Mouse (Mus musculus) MEL (cell line): ENCODE measurements around the gene Ddt. TPM values are rescaled to one million over a fixed set of nuclear protein-coding genes. Genes with fewer than 3 reads are reported as not detected.

Experiments used
- DNase-seq: peaks from one replicate; pipeline ENCODE4 v3.0.0; 2011; ENCODE audit warnings: low read depth, low spot score
- H3K27ac ChIP-seq: 2 replicates; pipeline ENCODE4 v1.5.1; 2012; ENCODE audit warnings: low read depth, mild to moderate bottlenecking, control low read depth, low read length, moderate library complexity; ENCODE audit not compliant: control insufficient read depth
- H3K27me3 ChIP-seq, 2 experiments: fragments of 150-350 bp in 1 of 2; sonication (generic) in 1 of 2; 2 replicates each; pipeline ENCODE4 v1.6.1; 2012; ENCODE audit warnings: low read length in 2 of 2, mild to moderate bottlenecking in 2 of 2, improper control_type of control experiment in 1 of 2, moderate library complexity in 1 of 2; ENCODE audit not compliant: insufficient read depth in 2 of 2, control insufficient read depth in 1 of 2
- H3K36me3 ChIP-seq, 2 experiments: 2 replicates each; pipeline ENCODE4 v1.6.1; 2012 to 2014; ENCODE audit warnings: low read length in 2 of 2, improper control_type of control experiment in 1 of 2, inconsistent platforms in 1 of 2, mild to moderate bottlenecking in 1 of 2; ENCODE audit not compliant: insufficient read depth in 2 of 2, control insufficient read depth in 1 of 2
- H3K4me1 ChIP-seq, 2 experiments: fragments of 150-350 bp in 1 of 2; sonication (generic) in 1 of 2; 2 replicates each; pipeline ENCODE4 v1.6.1; 2012; ENCODE audit warnings: low read length in 2 of 2, improper control_type of control experiment in 1 of 2, mild to moderate bottlenecking in 1 of 2; ENCODE audit not compliant: insufficient read depth in 2 of 2, control insufficient read depth in 1 of 2
- H3K4me3 ChIP-seq, 2 experiments: fragments of 150-350 bp in 1 of 2; sonication (generic) in 1 of 2; 2 replicates each; pipeline ENCODE4 v1.5.1; 2012; ENCODE audit warnings: low read depth in 2 of 2, low read length in 2 of 2, mild to moderate bottlenecking in 2 of 2, moderate library complexity in 2 of 2, control low read depth in 1 of 2, improper control_type of control experiment in 1 of 2; ENCODE audit not compliant: control insufficient read depth in 1 of 2, insufficient read depth in 1 of 2
- H3K79me2 ChIP-seq: 2 replicates; pipeline ENCODE4 v1.6.1; 2012; ENCODE audit warnings: mild to moderate bottlenecking, low read length, moderate library complexity; ENCODE audit not compliant: control insufficient read depth, poor library complexity, insufficient read depth
- H3K9ac ChIP-seq: 2 replicates; pipeline ENCODE4 v1.6.1; 2012; ENCODE audit warnings: low read depth, mild to moderate bottlenecking, control low read depth, low read length, moderate library complexity; ENCODE audit not compliant: control insufficient read depth, poor library complexity, severe bottlenecking
- H3K9me3 ChIP-seq: fragments of 150-350 bp; sonication (generic); replicated peaks from 2 replicates; pipeline ENCODE4 v1.6.1; 2012; ENCODE audit warnings: mild to moderate bottlenecking, low read length, improper control_type of control experiment, moderate library complexity; ENCODE audit not compliant: insufficient read depth
- CTCF ChIP-seq, 3 experiments: IDR thresholded peaks in 2 of 3; conservative IDR thresholded peaks in 1 of 3; 2 replicates each; pipeline ENCODE4 v1.5.1; 2011 to 2012; ENCODE audit warnings: low read length in 3 of 3, low read depth in 2 of 3, mild to moderate bottlenecking in 2 of 3, improper control_type of control experiment in 1 of 3, inconsistent platforms in 1 of 3, mixed read lengths in 1 of 3, moderate library complexity in 1 of 3; ENCODE audit not compliant: control insufficient read depth in 1 of 3, insufficient read depth in 1 of 3, poor library complexity in 1 of 3, severe bottlenecking in 1 of 3
- ELF1 ChIP-seq: IDR thresholded peaks from 2 replicates; pipeline ENCODE4 v1.6.1; 2014; ENCODE audit warnings: low read depth, mild to moderate bottlenecking, inconsistent platforms, low read length, improper control_type of control experiment, moderate library complexity
- ETS1 ChIP-seq: IDR thresholded peaks from 2 replicates; pipeline ENCODE4 v1.6.1; 2012; ENCODE audit warnings: low read depth, mild to moderate bottlenecking, inconsistent platforms, low read length, improper control_type of control experiment, moderate library complexity
- GABPA ChIP-seq: IDR thresholded peaks from 2 replicates; pipeline ENCODE4 v1.6.1; 2012; ENCODE audit warnings: low read depth, mild to moderate bottlenecking, inconsistent platforms, low read length, improper control_type of control experiment, moderate library complexity
- JUND ChIP-seq: IDR thresholded peaks from 2 replicates; pipeline ENCODE4 v1.6.1; 2011; ENCODE audit warnings: low read depth, mild to moderate bottlenecking, improper control_type of control experiment, low read length
- MAFK ChIP-seq: IDR thresholded peaks from 2 replicates; pipeline ENCODE4 v1.6.1; 2011; ENCODE audit warnings: low read depth, mild to moderate bottlenecking, low read length, improper control_type of control experiment, borderline replicate concordance
- MXI1 ChIP-seq: IDR thresholded peaks from 2 replicates; pipeline ENCODE4 v1.6.1; 2011; ENCODE audit warnings: mild to moderate bottlenecking, low read depth, low read length, improper control_type of control experiment
- MYB ChIP-seq: IDR thresholded peaks from 2 replicates; pipeline ENCODE4 v1.6.1; 2011; ENCODE audit warnings: mild to moderate bottlenecking, low read depth, low read length, improper control_type of control experiment
- MYC ChIP-seq: IDR thresholded peaks from 2 replicates; pipeline ENCODE4 v1.6.1; 2011; ENCODE audit warnings: low read depth, mild to moderate bottlenecking, low read length, improper control_type of control experiment, moderate library complexity
- NELFE ChIP-seq: IDR thresholded peaks from 2 replicates; pipeline ENCODE4 v1.6.1; 2011; ENCODE audit warnings: low read depth, low read length, improper control_type of control experiment
- NRF1 ChIP-seq: IDR thresholded peaks from 2 replicates; pipeline ENCODE4 v1.6.1; 2014; ENCODE audit warnings: low read depth, mild to moderate bottlenecking, inconsistent platforms, low read length, improper control_type of control experiment, moderate library complexity; ENCODE audit not compliant: poor library complexity, insufficient read depth, severe bottlenecking
- POLR2A ChIP-seq, 2 experiments: IDR thresholded peaks; 2 replicates each; pipeline ENCODE4 v1.6.1; 2011 to 2012; ENCODE audit warnings: low read length in 2 of 2, mild to moderate bottlenecking in 2 of 2, control low read depth in 1 of 2, improper control_type of control experiment in 1 of 2, low read depth in 1 of 2, moderate library complexity in 1 of 2; ENCODE audit not compliant: control insufficient read depth in 1 of 2, insufficient read depth in 1 of 2, poor library complexity in 1 of 2
- POLR2AphosphoS5 ChIP-seq: IDR thresholded peaks from 2 replicates; pipeline ENCODE4 v1.6.1; 2012; ENCODE audit warnings: low read depth, borderline replicate concordance, mild to moderate bottlenecking, inconsistent platforms, low read length, moderate library complexity, mixed read lengths
- SMC3 ChIP-seq: IDR thresholded peaks from 2 replicates; pipeline ENCODE4 v1.6.1; 2011; ENCODE audit warnings: low read depth, low read length, improper control_type of control experiment
- USF2 ChIP-seq, 2 experiments: IDR thresholded peaks; 2 replicates each; pipeline ENCODE4 v1.6.1; 2011 to 2012; ENCODE audit warnings: improper control_type of control experiment in 2 of 2, low read length in 2 of 2, borderline replicate concordance in 1 of 2, inconsistent platforms in 1 of 2, low read depth in 1 of 2, mild to moderate bottlenecking in 1 of 2; ENCODE audit not compliant: insufficient read depth in 1 of 2
- ZC3H11A ChIP-seq: IDR thresholded peaks from 2 replicates; pipeline ENCODE4 v1.6.1; 2012; ENCODE audit warnings: low read depth, mild to moderate bottlenecking, inconsistent platforms, low read length, improper control_type of control experiment
- ZNF384 ChIP-seq: IDR thresholded peaks from 2 replicates; pipeline ENCODE4 v1.6.1; 2012; ENCODE audit warnings: low read depth, mild to moderate bottlenecking, inconsistent platforms, low read length, improper control_type of control experiment
- polyA plus RNA-seq, 2 experiments: library from polyadenylated mRNA; stranded (reverse) in 1 of 2; unstranded in 1 of 2; fragments of >175 nt in 1 of 2; fragments of >200 nt in 1 of 2; gene quantifications; 2 replicates each; pipeline versions ENCODE4 v1.2.1 to v1.2.4; 2012; ENCODE audit warnings: low replicate concordance in 2 of 2, low read depth in 1 of 2; ENCODE audit not compliant: insufficient read length in 2 of 2, insufficient read depth in 1 of 2, missing spikeins in 1 of 2
- total RNA-seq: library from RNA; depleted of rRNA; stranded (reverse); fragments of 300-350 nt; gene quantifications from 2 replicates; pipeline ENCODE4 v1.2.3, GENCODE M21; 2012

Ddt gene
- total and polyA plus RNA-seq, 3 experiments: 45.1 to 63.4 TPM; not detected in 1

GRCm38 (mm10) chr10:75780769-75781578 lies 7.8 kb upstream of the Ddt start, which contains the start of the genes Gm20441 and Gstt3 (continued):
- TF ChIP-seq ZC3H11A (no peak), NELFE (peak; percentile 63), POLR2A (IDR thresholded peaks at IDR 0.05; ENCODE audit: control insufficient read depth in 1 of 2, insufficient read depth in 1 of 2, low read depth in 1 of 2, low read length in 2 of 2, poor library complexity in 1 of 2) (peak in 1 of 2 experiments; percentile 58; a peak in 2 of 4 replicates), USF2 (IDR thresholded peaks at IDR 0.05; ENCODE audit: borderline replicate concordance in 1 of 2, insufficient read depth in 1 of 2, low read depth in 1 of 2, low read length in 2 of 2) (no peak), MYB (0 out of 2 replicates have a peak, but pooled peaks have one; percentile 12), ETS1 (0 out of 2 replicates have a peak, but pooled peaks have one; percentile 29), CTCF (IDR thresholded peaks at IDR 0.05 in 2 of 3, conservative IDR thresholded peaks at IDR 0.05 in 1 of 3; ENCODE audit: control insufficient read depth in 1 of 3, insufficient read depth in 1 of 3, low read depth in 2 of 3, low read length in 3 of 3, poor library complexity in 1 of 3, severe bottlenecking in 1 of 3) (no peak), GABPA (no peak)
- TF ChIP-seq, all 39 proteins: peak for 14

GRCm38 (mm10) chr10:75779206-75780174 lies 6.3 kb upstream of the Ddt start:
- TF ChIP-seq MAFK (no peak), ELF1 (no peak), JUND (no peak), ZNF384 (no peak), MXI1 (no peak), GABPA (no peak), POLR2AphosphoS5 (no peak), NRF1 (no peak), MYC (no peak), SMC3 (no peak)
- peaks cover 0 to 7% of the 10 kb centered on the region in 2 experiments; a peak in 1 of 4 replicates for H3K36me3 ChIP-seq
- H3K27ac ChIP-seq: no peak overlapping the region
- no peaks in the 10 kb centered on the region; the same call in 1 of the 2 replicates for H3K79me2 ChIP-seq
- H3K27me3 ChIP-seq: no peaks in the 10 kb centered on the region
- DNase-seq: no peak
- no peak overlapping the region for H3K4me3 ChIP-seq
- H3K9me3 ChIP-seq: no peaks in the 10 kb centered on the region
- no peak overlapping the region for H3K9ac ChIP-seq
- peaks cover 0 to 13% of the 10 kb centered on the region in 2 experiments; a peak in 2 of 4 replicates for H3K4me1 ChIP-seq
